Mouse (Mus musculus): Measurements from ENCODE around the gene Actn1. TPM values are rescaled to one million over a fixed set of nuclear protein-coding genes. Genes with fewer than 3 reads are reported as not detected.

Gene Actn1
- polyA plus RNA-seq, 1 experiment = 95.8 TPM

DNA sequence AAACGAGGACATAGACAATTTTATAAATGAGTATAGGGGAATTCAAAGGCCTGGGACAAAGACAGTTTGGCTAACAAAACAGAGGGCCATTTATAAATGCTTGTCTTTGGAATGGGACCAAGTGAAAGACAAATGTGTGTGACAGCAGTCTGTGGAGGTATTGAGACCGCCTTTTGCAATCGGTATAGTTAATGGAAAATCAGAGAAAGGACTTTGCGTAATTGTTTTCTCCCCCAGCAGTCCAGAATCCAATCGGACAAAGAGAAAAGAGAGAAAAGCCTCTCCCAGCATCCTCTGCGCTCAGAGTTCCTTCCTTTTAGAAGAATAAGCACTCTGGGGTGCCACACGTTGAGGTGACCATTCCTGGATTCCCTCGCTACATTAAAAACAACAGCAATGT, 114.8 kb downstream of the Actn1 start:
- DNase-seq (ENCODE audit: extremely low spot score in 1 of 2, low spot score in 1 of 2) = no peak

DNA sequence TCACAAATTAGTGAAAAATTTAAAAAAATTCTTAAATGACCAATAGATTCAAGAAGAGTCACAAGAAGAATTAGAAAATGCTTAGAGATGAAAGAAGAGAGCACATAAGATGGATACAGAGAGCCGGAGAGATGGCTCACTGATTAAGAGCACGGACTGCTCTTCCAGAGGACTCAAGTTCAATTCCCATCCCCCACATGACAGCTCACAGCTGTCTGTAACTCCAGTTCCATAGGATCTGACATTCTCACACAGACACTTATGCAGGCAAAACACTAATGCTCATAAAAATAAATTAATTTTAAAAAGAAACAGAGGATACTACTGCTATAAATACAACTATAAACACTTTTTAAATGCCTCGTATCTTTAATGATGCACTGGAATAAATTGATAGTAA, 115.3 kb downstream of the Actn1 start:
- DNase-seq (ENCODE audit: extremely low spot score in 1 of 2, low spot score in 1 of 2) = no peak

DNA sequence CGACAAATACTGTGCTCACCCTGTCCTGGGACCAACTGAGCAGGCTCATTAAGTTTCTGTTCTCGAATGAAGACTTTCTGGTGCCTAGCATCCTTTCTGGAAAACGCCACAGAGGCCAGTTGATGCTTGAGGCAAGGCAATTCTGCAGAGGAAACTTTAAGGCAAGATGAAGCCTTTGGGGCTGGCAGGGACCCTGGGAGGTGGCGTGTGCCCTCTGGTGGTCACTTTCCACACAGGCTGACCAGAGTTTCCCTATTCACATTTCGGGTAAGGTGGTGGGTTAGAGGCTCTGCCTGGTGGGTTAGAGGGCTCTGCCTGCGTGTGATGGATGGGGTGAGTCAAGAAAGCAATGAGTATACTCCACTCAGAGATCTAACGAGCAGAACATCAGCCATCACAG, 118.7 kb downstream of the Actn1 start:
- peak in 1 of 2 experiments; percentile 60 for DNase-seq (ENCODE audit: extremely low spot score in 1 of 2, low spot score in 1 of 2)

DNA sequence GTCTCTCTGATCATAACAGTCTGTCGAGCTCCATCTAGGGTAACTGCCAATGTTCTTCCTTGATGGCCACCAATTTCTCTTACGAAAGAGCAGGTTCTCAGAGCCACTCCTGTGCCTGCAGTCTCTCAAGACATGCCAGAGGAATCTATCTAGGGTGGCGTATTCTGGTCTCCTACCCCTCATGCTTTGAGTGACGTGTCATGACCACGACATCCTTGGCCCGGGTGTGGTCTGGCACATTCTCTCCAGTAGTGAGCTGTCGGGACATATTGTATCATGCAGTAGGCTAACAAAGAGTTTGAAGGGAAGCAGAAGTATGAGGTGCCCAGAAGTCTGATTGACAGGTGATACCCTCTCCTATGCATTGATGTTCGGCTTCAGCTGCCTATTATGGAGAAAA, 119.2 kb downstream of the Actn1 start:
- no peak for DNase-seq (ENCODE audit: extremely low spot score in 1 of 2, low spot score in 1 of 2)

DNA sequence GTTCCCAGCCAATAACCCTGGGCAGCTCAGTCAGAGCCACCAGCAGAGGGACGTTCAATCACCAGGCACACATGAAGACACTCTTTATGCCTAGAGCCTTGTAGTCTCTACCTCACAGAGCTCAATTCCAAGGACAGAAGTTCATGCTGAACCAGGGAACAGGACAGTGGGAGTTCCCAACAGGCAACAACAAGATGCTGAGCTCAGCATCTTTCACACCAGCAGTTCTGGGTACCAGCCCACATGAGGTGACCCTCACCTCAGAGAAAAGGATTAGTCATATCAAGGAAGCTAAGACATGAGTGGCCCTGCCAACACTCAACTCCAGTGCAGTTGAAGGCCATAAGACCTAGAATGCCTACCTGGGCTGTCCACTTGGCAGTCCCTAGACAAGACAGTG, 122.4 kb downstream of the Actn1 start:
- no peak for DNase-seq (ENCODE audit: extremely low spot score in 1 of 2, low spot score in 1 of 2)

DNA sequence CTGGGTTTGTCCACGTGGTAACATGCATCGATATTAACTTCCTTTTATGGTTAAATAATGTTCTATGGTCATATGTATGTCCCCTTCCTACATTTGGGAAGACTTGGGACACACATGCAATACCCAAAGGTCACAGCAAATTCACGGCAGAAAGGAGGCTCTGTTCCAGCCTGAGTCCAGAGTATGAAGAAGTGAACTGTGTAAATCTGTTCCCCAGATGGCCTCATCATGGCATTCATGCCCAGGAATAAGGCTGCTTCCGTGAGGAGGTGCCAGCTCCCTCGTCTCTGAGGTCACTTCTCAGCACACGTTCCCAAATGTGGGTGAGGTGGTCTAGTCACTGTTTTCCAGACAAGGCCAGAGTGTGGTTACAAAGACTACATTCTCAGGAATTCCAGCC, 122.9 kb downstream of the Actn1 start:
- DNase-seq (ENCODE audit: extremely low spot score in 1 of 2, low spot score in 1 of 2) = no peak

DNA sequence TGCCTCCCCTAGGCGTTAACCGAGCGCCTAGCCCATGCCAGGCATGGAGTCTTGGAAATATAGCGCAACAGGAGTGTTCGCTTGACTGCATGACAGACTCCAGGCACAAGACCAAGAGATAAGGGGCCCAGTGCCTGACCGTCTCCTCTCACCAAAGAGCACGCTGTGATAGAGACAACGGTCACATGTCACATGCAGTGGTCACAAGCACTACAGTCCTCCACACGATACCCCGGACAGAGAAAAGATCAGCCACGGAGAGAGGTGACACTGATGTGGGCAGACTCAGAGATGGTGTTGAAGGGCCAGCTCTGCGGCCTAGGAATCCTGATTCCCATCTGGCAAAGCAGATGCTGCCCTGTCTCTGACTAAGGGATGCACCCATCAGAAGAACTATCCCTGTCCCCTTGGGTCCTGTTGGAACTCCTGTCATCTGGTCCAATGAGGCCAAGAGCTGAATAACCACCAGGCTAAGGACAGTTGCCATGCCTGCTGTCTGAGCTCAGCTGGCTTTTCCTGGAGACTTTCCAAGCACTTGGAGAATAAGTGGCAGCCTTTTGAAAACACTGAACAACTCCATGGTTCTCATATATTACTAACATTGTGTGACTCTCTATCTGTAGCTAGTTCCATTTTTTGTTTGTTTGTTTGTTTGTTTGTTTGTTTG, 123.8 kb downstream of the Actn1 start:
- no peak for DNase-seq (ENCODE audit: extremely low spot score in 1 of 2, low spot score in 1 of 2)

DNA sequence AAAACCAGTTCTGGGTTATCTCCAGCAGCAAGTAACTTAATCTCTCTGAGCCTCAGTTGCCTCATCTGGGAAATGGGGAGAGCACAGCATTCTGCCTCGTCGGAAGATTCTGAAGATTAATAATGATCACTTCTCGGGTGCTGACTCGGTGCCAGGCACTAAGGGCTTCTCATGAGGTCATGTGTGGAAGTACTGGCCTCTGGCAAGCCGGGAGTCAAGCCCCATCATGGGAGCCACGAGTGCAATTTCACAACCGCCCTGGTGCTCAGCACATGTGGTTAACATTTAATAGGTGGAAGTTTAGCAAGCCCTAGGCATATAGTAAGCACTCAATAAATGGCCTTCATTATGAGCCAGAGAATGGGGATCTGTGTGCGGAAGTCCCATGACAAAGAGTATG, 125.0 kb downstream of the Actn1 start:
- DNase-seq (ENCODE audit: extremely low spot score in 1 of 2, low spot score in 1 of 2) = no peak

DNA sequence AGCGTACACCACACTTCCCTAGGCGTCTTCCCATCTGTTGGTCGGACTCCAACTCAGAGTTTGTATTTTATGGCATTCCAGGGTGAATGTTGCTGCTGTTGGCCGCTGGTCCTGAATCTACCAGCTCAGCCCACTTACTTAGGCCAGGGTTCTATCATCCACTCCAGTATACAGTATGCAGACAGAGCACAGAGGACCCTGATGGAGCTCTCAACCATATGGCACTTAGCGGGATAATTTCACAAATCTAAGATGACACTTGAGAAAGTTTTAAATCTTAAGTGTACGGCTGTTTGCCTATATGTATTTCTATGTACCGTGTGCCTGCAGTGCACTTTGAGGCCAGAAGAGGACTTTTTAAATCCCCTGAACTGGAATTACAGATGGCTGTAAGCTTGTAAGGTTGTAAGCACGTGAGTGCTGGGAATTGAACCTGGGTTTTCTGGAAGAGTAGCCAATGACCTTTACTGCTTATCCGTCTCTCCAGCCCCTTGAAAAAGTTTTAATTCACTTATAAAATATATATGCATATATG, 127.1 kb downstream of the Actn1 start:
- no peak for DNase-seq (ENCODE audit: extremely low spot score in 1 of 2, low spot score in 1 of 2)

DNA sequence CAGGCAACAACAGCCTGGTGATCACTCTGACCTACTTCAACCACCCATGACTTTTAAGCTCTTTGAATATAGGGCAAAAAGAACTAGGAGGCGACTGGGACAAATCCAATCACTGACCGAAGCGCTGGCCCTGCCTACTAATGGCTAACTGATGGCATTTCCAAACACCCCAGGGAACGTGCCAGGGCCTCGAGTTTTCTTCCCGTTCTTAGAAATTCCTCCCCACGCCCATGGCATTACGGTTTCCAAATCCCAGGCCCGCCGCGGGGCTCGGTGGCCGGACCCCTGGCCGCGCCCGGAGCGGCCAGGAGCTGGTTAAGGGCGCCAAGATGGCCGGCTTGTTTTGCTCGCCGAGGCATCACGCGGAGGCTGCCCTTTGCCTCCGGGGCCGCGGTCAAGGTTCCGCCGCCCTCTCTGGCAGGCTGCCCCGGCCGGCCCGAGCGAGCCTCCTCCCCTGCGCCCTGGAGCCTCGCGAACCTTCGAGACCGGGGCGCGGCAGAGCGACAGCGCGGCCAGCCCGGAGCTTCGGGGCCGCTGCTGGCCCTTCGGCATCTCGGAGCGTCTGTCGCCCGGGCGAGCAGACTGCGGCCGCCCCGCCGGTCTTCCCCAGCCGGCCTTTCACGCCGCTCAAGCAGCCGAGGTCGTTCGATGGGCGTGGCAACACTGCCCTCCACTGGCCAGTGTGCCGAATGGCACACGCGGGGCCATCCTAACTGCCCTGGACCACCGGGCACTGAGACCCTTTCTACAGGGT, 127.7 kb downstream of the Actn1 start:
- peak in 1 of 2 experiments; percentile 75 for DNase-seq (ENCODE audit: extremely low spot score in 1 of 2, low spot score in 1 of 2)

DNA sequence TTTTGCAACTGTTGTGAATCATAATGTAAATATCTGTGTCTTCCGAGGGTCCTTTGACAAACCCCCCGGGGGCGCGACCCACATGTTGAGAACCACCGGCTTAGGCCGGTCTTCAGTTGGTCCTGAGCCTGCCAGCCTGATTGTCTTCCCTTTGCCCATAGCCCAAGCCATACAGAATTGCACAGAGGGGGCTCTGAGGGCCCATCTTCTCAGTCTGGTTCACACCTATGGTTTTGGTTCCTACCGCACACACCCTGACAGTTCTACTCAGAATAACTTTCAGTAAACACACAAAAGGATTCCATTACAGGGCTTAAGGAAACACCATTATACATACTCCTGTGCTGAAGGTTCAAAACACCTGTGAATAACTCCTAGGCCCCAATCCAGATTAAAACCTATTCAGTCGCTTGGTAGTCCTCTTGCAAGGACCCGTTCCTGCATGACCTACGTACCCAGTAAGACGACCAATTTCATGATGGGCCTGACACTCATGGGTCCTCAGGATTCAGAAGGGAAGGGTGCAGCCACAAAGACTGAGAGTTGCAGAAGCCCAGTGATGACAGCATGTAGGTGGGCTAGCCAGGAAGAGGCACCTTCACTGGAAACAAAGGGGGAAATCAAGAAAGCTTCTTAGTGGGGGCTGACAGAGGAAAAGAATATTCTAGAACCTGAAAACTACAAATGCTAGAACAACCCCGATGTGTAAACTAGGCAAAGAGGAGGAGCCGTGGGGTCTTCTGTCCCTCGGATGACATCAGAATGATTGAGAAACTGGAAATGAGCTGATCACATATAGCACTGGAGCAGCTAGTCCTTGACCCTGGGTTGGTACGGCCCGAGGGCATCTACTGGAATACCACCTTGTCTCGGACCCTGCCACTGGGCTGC, 128.6 kb downstream of the Actn1 start:
- DNase-seq (ENCODE audit: extremely low spot score in 1 of 2, low spot score in 1 of 2) = no peak

DNA sequence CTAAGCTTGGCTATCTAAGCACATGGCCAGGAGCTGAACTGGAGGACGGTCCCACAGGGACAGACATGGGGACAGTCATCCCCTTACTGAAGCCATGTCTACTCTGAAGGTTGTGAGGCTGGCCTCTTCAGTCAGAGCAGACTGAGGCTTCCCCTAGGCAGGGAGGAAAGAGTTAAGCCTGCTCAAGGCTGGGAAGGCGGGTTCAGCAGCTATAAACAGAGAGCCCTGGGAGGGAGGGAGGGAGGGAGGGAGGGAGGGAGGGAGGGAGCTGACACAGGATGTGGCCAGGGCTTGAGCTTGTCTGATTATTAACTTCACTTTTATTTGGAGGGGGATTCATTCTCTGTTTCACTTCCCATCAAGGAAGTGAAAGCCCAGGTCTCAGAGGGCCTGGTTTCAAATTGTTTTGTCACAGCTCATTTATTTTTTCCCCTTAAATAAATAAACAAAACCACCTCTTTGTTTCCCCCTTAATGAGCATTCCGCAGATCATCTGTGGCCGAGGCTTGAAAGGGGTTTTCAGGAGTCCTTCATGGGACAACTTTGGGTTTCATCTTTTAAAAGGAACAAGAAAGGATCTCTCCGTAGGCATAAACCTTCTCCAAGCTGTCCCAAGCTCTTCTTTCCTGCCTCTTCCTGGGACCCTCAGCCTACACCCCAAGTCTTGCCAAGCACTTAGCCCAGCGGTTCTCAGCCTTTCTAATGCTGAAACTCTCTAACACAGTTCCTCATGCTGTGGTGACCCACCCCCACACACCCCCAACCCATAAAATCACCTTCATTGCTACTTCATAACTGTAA, 129.4 kb downstream of the Actn1 start:
- DNase-seq (ENCODE audit: extremely low spot score in 1 of 2, low spot score in 1 of 2) = no peak

DNA sequence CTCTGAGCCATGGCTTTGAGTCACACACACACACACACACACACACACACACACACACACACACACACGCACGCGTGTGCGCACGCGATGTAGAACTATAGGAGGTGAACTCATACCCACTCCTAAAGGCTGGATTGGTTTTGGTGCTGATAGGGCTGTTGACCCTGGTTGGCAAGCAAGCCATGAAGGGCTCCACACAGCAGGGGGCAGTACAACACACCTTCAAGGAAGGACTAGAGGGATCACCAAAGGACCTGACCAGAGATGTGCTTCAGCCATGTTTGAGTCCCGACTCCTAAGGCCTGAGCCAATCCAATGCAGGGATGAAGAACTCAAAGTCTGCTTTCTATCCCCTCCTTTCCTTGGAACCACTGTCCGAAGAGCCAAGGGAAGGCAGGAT, 130.6 kb downstream of the Actn1 start:
- DNase-seq (ENCODE audit: extremely low spot score in 1 of 2, low spot score in 1 of 2) = no peak

DNA sequence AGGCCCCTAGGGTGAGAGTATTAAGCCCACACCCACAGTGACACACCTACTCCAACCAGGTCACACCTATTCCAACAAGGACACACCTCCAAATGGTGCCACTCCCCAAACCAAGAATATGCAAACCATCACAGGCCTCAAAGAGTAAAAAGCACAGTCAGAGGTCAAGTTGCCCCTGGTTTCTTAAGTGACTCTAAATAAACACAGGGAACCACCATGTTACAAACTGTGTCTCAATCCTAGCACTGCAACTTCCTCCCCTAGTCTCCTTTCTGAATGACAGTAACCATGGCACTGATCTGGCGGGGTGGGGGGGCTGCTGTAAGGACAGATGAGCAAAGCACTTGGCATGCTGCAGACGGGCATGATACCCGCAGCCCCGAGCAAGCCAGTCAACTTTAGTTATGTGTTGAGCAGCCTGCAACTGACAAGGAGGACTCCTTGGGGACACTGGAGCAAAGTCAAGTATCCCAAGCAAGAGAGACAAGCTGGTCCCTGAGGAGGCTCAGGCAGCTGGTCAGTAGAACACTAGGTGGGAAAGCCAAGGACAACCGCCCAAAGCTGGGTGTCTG, 132.9 kb downstream of the Actn1 start:
- DNase-seq (ENCODE audit: extremely low spot score in 1 of 2, low spot score in 1 of 2) = no peak

DNA sequence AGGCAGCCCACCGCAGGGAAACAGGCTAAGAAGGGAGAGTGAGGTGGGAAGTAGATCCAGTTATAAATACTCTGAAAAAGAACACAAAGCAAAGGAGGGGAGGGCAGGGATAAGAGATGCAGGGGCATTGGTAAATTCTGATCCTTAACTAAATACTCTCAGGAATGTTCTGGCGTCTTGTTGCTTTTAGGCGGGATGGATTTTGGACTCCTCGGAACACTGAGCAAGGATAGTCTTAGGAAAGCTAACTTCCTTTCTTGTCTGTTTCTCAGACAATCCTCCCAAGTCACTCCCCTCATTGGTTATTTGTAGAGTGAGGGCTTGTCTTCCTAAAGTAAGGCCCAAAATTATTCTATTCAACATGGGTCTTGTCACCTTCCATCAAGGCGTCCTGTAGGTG, 134.9 kb downstream of the Actn1 start:
- no peak for DNase-seq (ENCODE audit: extremely low spot score in 1 of 2, low spot score in 1 of 2)

DNA sequence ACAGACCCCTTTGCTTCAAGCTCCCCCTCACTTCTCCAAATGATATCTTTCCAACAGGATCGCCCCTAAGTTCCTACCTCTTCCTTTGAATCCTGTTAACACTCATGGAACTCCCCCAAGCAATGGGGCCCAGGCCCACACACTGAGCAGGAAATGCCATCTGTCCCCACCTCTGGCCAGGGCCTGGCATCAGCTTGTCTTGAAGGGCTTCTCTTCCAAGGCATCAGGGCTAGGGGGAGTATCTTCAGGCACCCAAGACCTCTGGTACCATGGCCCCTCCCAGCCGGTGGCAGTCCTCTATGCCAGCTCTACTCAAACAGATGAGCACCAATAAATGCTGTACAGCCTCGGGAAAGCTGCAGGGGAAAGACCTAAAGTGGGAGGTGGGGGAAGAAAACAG, 135.4 kb downstream of the Actn1 start:
- DNase-seq (ENCODE audit: extremely low spot score in 1 of 2, low spot score in 1 of 2) = no peak

DNA sequence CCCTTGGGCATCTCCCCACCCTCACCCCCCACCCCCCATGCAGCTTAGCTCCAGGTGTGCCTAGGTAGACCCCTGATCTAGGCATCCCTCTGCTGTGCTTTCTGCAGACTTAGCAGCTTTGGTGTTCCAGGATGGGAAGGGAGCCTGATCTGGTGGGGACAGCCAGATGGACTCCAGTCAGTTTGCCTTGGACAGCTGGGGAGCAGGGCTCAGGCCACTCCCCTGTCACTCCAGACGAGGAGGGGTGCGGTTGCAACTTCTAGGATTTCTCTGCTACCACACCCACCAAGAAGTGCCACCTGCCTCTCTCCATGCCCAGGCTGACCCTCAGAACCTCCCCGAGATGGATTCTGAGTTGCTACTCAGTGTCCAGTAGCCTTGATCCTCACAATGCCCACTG, 136.0 kb downstream of the Actn1 start:
- no peak for DNase-seq (ENCODE audit: extremely low spot score in 1 of 2, low spot score in 1 of 2)

DNA sequence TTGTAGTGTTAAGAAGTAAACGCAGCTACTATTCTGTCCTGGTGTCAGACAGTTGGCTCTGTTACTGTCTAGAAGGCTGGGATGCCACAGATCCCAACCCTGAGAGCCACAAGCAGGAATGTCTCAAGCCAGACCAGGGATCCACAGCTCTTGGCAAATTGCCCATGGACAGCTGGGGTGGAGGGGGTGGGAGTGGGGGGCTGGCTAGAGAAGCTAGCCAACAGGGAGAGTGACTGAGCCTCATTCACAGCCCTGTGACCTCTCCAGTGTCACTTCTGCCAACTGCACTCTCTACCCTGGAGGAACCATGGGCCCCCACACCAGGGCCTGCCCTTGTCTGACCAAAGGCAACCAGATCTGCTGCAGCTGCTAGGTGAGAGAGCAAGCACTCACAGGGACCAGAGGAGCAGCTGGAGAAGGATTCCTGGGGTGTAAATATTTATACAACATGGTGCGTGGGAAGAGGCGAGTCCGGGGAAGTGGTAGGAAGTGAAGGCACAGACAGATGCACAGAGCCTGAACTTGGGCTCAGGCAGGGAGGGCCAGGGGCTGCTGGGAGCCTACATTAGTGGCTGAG, 136.9 kb downstream of the Actn1 start:
- no peak for DNase-seq (ENCODE audit: extremely low spot score in 1 of 2, low spot score in 1 of 2)

DNA sequence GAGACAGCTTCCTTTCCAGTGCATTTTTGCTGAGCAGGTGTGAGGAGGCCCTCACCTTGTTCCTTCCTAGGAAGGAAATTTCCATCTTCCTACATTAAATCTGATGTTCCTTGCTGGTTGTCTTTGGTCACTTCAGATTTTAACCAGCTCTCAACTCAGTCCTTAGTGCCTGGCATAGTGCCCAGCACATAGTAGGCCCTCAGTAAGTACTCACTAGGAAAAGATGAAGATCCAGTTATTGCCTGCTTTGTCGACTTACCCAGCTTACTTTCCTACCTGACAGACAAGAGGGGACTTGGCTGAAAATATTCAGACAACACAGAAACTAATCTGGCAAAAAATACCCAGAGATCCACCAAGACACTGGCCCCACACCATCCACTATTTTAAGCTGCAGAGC, 138.7 kb downstream of the Actn1 start:
- no peak for DNase-seq (ENCODE audit: extremely low spot score in 1 of 2, low spot score in 1 of 2)

DNA sequence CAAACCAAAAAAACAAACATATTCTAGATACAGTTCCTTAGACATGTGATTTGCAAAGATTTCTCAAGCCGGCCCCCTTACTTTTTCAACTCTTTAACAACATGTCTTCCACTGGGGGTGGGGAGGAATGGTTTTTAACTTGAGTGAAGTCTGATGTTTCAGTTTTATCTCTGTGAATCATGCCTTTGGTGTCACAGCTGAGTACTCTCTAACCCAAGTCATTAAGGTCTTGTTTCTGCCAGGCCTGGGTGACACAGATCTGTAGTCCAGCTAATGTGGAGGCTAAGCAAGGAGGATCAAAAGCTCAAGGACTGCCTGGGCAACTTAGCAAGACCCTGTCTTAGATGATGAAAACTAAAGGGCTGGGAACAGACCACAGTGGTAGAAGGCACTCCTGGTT, 141.6 kb downstream of the Actn1 start:
- no peak for DNase-seq (ENCODE audit: extremely low spot score in 1 of 2, low spot score in 1 of 2)

Data from frontal cortex, adult 2 months (tissue).